Mouse (Mus musculus) liver, embryonic 14.5 days (tissue): ENCODE results near the gene Kcnab1.

Source experiments
- CTCF ChIP-seq: IDR thresholded peaks from 2 replicates; pipeline ENCODE4 v1.5.1; 2016; ENCODE audit warnings: antibody characterized with exemption, low read depth, control low read depth
- EP300 ChIP-seq: IDR thresholded peaks from 2 replicates; pipeline ENCODE4 v1.6.1; 2016; ENCODE audit warnings: antibody characterized with exemption, low read depth

DNA sequence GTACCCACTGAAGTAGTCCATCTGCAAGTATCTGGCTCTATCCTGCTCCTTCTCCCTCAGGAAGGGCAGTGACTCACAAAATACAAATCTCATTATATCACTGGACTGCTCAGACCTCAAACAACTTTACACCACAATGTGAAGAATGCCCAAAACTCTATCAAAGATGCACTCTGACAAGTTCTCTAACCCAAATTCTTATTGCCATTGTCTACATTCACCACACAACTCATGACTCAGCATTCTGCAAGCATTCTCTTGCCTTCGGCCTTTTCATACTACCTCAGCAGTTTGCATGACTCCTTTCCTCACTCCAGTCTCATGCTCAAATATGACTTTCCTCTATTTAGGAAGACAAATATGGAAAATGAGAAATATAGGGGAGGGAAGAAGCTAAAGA lies 42.6 kb downstream of the Kcnab1 start:
- TF ChIP-seq CTCF = no peak
- TF ChIP-seq EP300 = no peak
